Mouse (Mus musculus) kidney, postnatal 14 days (tissue): Measurements from ENCODE around the gene Lrwd1.

Source experiments
- DNase-seq: peaks from one replicate; pipeline ENCODE4 v3.0.0; 2022; ENCODE audit warnings: mixed read lengths

Lrwd1 gene

GRCm38 (mm10) chr5:136088821-136089575 lies 46.9 kb downstream of the Lrwd1 start:
- peak; percentile 30 for DNase-seq

GRCm38 (mm10) chr5:136086290-136086689 lies 49.6 kb downstream of the Lrwd1 start:
- DNase-seq: no peak

- peak; percentile 44 for DNase-seq
These were observed 50.8 kb downstream of the Lrwd1 start for GRCm38 (mm10) chr5:136084891-136085651.

- no peak for DNase-seq
These were observed 51.6 kb downstream of the Lrwd1 start for GRCm38 (mm10) chr5:136084144-136084881.

- DNase-seq: peak; percentile 97
These were observed 52.2 kb downstream of the Lrwd1 start, which contains the start of gene Rasa4 for GRCm38 (mm10) chr5:136083669-136084107. Gene Rasa4 (plus strand): TSS chr5:136083916.

GRCm38 (mm10) chr5:136082345-136082744 lies 53.5 kb downstream of the Lrwd1 start:
- no peak for DNase-seq

- DNase-seq: no peak
These were observed 57.7 kb downstream of the Lrwd1 start for GRCm38 (mm10) chr5:136078136-136078535.

- peak; percentile 40 for DNase-seq
These were observed 58.8 kb downstream of the Lrwd1 start for GRCm38 (mm10) chr5:136077001-136077550.

- peak; percentile 39 for DNase-seq
These were observed 59.6 kb downstream of the Lrwd1 start for GRCm38 (mm10) chr5:136076284-136076683.

GRCm38 (mm10) chr5:136075076-136075475 lies 60.8 kb downstream of the Lrwd1 start:
- no peak for DNase-seq

GRCm38 (mm10) chr5:136073526-136073925 lies 62.3 kb downstream of the Lrwd1 start:
- no peak for DNase-seq

GRCm38 (mm10) chr5:136073051-136073450 lies 62.8 kb downstream of the Lrwd1 start:
- no peak for DNase-seq
